Mouse (Mus musculus) lung, postnatal 10 days (tissue): ENCODE measurements at regions not wholly inside any gene's neighbourhood (a gene's known extent, or its start where the extent isn't known, plus 50 kb on each side); places are given as distances from the start of the nearest gene placed in this dataset.
A peak's percentile ranks its signal among the peaks of the same experiment; 100 is the strongest.

Experiments
- DNase-seq: peaks from one replicate; pipeline ENCODE4 v3.0.0; 2021

DNA sequence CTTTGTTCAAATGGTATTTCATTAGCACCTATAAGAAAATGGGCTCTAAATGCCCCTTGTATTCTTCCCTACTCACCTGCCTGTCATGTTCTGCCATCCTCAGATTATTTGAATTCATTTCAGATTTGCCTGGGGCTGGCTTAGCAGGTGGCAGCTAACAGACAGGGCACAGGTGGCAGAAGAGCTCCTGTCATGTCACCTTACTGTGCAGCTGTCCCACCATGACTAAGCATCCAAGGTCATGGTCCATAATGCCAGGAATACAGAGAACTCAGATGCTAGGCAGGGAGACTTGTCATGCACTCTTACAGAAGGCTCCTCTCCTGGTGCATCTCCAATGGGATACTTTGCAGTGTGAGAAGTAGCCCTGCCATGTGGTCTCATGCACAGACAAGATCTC lies 458.7 kb downstream of the Tmem135 start:
- no peak for DNase-seq

DNA sequence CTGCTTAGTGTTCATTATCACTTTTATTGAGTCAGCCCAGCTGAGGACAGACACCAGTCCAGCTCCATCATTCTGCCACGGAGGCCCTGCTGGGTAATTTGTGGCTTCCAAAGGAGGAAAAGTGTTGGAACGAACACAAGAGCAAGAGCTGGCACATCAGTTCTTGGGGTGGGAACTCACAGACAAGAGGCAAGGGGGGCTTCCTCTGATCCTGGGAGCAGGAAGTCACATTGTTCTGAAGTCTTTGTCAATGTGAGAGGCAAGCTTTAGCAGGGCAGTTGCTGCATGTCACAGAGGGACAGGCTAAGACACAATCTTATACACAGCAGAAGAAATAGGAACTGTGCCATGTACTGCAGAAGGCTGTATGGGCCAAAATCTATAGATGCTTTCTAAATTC lies 459.1 kb downstream of the Tmem135 start:
- DNase-seq: peak; percentile 47

DNA sequence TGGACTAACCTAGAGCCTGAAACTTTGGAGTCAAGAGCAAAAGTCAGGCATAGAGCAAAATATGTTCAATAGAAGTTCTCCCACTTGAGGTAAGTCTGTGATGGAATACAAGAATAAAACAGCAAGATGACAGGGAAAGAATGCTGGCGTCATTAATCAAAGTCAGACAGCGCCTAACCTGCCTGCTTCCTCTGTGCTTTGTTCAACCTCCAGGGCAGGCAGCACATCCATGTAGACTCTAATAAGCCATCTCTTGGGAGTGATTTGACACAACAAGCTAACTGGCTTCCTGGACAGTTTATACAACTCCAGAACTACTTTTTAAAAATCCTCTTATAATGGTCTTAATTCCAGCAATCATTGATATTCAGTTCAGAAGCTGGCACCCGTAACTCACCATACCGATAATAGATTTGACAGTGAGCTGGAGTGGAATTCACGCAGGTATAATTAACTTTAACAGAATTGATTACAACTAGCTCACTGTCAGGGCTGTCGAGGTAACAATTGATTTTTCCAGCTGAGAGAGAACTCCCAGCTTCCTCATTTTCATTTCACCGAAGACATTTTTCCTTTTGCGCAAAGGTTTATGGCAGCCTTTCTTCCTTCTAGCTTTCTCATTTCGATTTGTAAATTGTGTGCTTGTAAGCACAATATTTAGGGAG lies 462.6 kb downstream of the Tmem135 start:
- DNase-seq: no peak

DNA sequence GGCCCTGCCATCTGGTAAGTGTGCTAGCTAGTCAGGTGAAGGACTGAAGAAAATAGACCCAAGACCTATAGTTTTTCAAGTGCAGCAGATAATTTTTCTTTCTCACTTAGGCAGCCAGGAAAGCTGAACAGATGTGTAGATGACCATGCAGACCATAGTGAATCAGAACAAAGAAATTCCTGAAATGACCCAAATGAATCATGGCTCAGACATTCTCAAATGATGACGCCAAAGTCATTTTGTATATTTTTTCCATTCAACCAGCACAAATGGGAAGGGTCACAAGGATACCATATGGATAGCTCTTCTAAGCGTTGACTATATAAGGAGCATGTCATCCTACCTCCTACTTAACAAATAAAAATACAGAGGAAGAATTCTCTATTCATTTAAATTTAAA lies 463.8 kb downstream of the Tmem135 start:
- no peak for DNase-seq

DNA sequence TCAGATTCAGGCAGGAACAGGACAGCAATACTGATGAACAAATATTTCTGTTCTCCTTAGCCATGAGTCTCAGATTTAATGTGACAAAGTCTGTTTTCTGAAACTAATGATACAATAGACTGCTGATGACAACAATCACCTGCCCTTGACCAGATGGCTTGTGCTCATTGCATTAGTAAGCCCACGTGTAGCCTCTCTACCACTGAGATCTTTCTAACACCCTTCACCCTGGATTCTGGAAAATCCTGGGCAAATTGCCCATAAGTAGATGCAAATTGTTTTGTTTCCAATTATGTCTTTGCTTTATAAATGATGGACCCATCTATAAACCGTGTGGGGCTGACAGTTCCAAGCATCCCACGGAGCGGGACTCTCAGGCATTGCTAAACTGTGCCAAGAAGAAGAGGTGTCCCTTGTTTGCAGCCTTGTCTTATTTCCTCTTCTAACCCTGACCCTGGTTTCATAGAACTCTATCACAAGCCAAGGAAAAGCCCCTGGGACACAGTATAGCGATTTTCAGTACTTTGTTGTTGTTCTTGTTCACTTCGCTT lies 475.7 kb downstream of the Tmem135 start:
- no peak for DNase-seq
